Mouse (Mus musculus): ENCODE results near the gene Fam162a. TPM values are rescaled to one million over a fixed set of nuclear protein-coding genes. Genes with fewer than 3 reads are reported as not detected.

Fam162a gene
- 166 TPM for polyA plus RNA-seq (2014; fragmentation: Illumina TruSeq; extraction: RNeasy Lipid Tissue Mini Kit (QIAGEN cat#74804); ENCODE audit: low read depth, low replicate concordance)

GRCm38 (mm10) chr16:36071450-36072379 is at the start of gene Fam162a, which contains the start of gene Ccdc58:
Gene Fam162a, minus strand, starts transcription at chr16:36071594.
Gene Ccdc58, plus strand, starts transcription at chr16:36071685.

GRCm38 (mm10) chr16:36040640-36041624 is 30.5 kb downstream of the Fam162a start, which contains the start of gene Wdr5b:
Gene Wdr5b, plus strand, starts transcription at chr16:36041190.

Other genes starting within 250 kb of the Fam162a start
- gene Parp14, start 200.1 kb downstream of the Fam162a start, polyA plus RNA-seq (2014; fragmentation: Illumina TruSeq; extraction: RNeasy Lipid Tissue Mini Kit (QIAGEN cat#74804); ENCODE audit: low read depth, low replicate concordance) = 58.3 TPM
- gene Parp9, start 133.1 kb downstream of the Fam162a start, polyA plus RNA-seq (2014; fragmentation: Illumina TruSeq; extraction: RNeasy Lipid Tissue Mini Kit (QIAGEN cat#74804); ENCODE audit: low read depth, low replicate concordance) = 97.8 TPM
- gene Dtx3l, start 132.4 kb downstream of the Fam162a start, polyA plus RNA-seq (2014; fragmentation: Illumina TruSeq; extraction: RNeasy Lipid Tissue Mini Kit (QIAGEN cat#74804); ENCODE audit: low read depth, low replicate concordance) = 76.8 TPM
- 94.7 TPM for gene Kpna1, start 92.8 kb downstream of the Fam162a start, polyA plus RNA-seq (2014; fragmentation: Illumina TruSeq; extraction: RNeasy Lipid Tissue Mini Kit (QIAGEN cat#74804); ENCODE audit: low read depth, low replicate concordance)
- gene Wdr5b, start 30.4 kb downstream of the Fam162a start, polyA plus RNA-seq (2014; fragmentation: Illumina TruSeq; extraction: RNeasy Lipid Tissue Mini Kit (QIAGEN cat#74804); ENCODE audit: low read depth, low replicate concordance) = 9.1 TPM
- gene Ccdc58, start 91 bp upstream of the Fam162a start, polyA plus RNA-seq (2014; fragmentation: Illumina TruSeq; extraction: RNeasy Lipid Tissue Mini Kit (QIAGEN cat#74804); ENCODE audit: low read depth, low replicate concordance) = 158 TPM
- 7.3 TPM for gene Csta1, start 59.6 kb upstream of the Fam162a start, polyA plus RNA-seq (2014; fragmentation: Illumina TruSeq; extraction: RNeasy Lipid Tissue Mini Kit (QIAGEN cat#74804); ENCODE audit: low read depth, low replicate concordance)
- gene Stfa2l1, start 85.2 kb upstream of the Fam162a start, polyA plus RNA-seq (2014; fragmentation: Illumina TruSeq; extraction: RNeasy Lipid Tissue Mini Kit (QIAGEN cat#74804); ENCODE audit: low read depth, low replicate concordance) = not detected
- not detected for gene Gm5483, start 112.6 kb upstream of the Fam162a start, polyA plus RNA-seq (2014; fragmentation: Illumina TruSeq; extraction: RNeasy Lipid Tissue Mini Kit (QIAGEN cat#74804); ENCODE audit: low read depth, low replicate concordance)
- not detected for gene Gm5416, start 138.8 kb upstream of the Fam162a start, polyA plus RNA-seq (2014; fragmentation: Illumina TruSeq; extraction: RNeasy Lipid Tissue Mini Kit (QIAGEN cat#74804); ENCODE audit: low read depth, low replicate concordance)
- 8.7 TPM for gene 2010005H15Rik, start 149.9 kb upstream of the Fam162a start, polyA plus RNA-seq (2014; fragmentation: Illumina TruSeq; extraction: RNeasy Lipid Tissue Mini Kit (QIAGEN cat#74804); ENCODE audit: low read depth, low replicate concordance)
- not detected for gene Stfa1, start 205.4 kb upstream of the Fam162a start, polyA plus RNA-seq (2014; fragmentation: Illumina TruSeq; extraction: RNeasy Lipid Tissue Mini Kit (QIAGEN cat#74804); ENCODE audit: low read depth, low replicate concordance)

Data from sigmoid colon, adult 10 weeks (tissue).